Mouse (Mus musculus) brain, embryonic 18.5 days (tissue): ENCODE measurements around the gene 1110065P20Rik.

Experiments used
- DNase-seq: peaks from one replicate; pipeline ENCODE4 v3.0.0-alpha.2; 2012; ENCODE audit warnings: low read depth, low spot score

1110065P20Rik gene

GRCm38 (mm10) chr4:124850933-124851658 lies at the start of gene 1110065P20Rik:
1110065P20Rik (minus strand) TSS chr4:124851196.
- no peak for DNase-seq

GRCm38 (mm10) chr4:124899906-124900305 lies 48.9 kb upstream of the 1110065P20Rik start:
- DNase-seq: no peak

GRCm38 (mm10) chr4:124898428-124898827 lies 47.4 kb upstream of the 1110065P20Rik start:
- no peak for DNase-seq

- DNase-seq: peak; percentile 32
These were observed 43.8 kb upstream of the 1110065P20Rik start for GRCm38 (mm10) chr4:124894508-124895428.

- no peak for DNase-seq
These were observed 42.8 kb upstream of the 1110065P20Rik start for GRCm38 (mm10) chr4:124893769-124894168.

GRCm38 (mm10) chr4:124890831-124891230 lies 39.8 kb upstream of the 1110065P20Rik start:
- no peak for DNase-seq

GRCm38 (mm10) chr4:124889935-124890334 lies 38.9 kb upstream of the 1110065P20Rik start:
- DNase-seq: no peak

- DNase-seq: no peak
These were observed 37.7 kb upstream of the 1110065P20Rik start for GRCm38 (mm10) chr4:124888702-124889101.

- no peak for DNase-seq
These were observed 31.2 kb upstream of the 1110065P20Rik start for GRCm38 (mm10) chr4:124882151-124882729.

- DNase-seq: peak; percentile 89
These were observed 30.4 kb upstream of the 1110065P20Rik start for GRCm38 (mm10) chr4:124881341-124881908.

- DNase-seq: no peak
These were observed 29.6 kb upstream of the 1110065P20Rik start, which contains the start of gene Epha10 for GRCm38 (mm10) chr4:124880599-124880998. Epha10 (plus strand) TSS chr4:124880899.

GRCm38 (mm10) chr4:124872719-124873118 lies 21.7 kb upstream of the 1110065P20Rik start:
- no peak for DNase-seq

- no peak for DNase-seq
These were observed 10.5 kb upstream of the 1110065P20Rik start, which contains the start of gene Maneal for GRCm38 (mm10) chr4:124861283-124862188. Maneal (minus strand) TSS chr4:124862171.

- DNase-seq: no peak
These were observed 9.4 kb upstream of the 1110065P20Rik start for GRCm38 (mm10) chr4:124860446-124860845.

- no peak for DNase-seq
These were observed 7.4 kb upstream of the 1110065P20Rik start for GRCm38 (mm10) chr4:124858370-124858769.

GRCm38 (mm10) chr4:124856294-124856693 lies 5.3 kb upstream of the 1110065P20Rik start:
- no peak for DNase-seq

GRCm38 (mm10) chr4:124850261-124850913 lies 609 bp downstream of the 1110065P20Rik start, which contains the start of gene Yrdc:
Yrdc (plus strand) TSS chr4:124850679.
- peak; percentile 89 for DNase-seq

- DNase-seq: peak; percentile 34
These were observed 1.2 kb downstream of the 1110065P20Rik start for GRCm38 (mm10) chr4:124849631-124850260.

GRCm38 (mm10) chr4:124847573-124847972 lies 3.4 kb downstream of the 1110065P20Rik start:
- no peak for DNase-seq
